Mouse (Mus musculus): ENCODE measurements around the gene Usp43.

DNA sequence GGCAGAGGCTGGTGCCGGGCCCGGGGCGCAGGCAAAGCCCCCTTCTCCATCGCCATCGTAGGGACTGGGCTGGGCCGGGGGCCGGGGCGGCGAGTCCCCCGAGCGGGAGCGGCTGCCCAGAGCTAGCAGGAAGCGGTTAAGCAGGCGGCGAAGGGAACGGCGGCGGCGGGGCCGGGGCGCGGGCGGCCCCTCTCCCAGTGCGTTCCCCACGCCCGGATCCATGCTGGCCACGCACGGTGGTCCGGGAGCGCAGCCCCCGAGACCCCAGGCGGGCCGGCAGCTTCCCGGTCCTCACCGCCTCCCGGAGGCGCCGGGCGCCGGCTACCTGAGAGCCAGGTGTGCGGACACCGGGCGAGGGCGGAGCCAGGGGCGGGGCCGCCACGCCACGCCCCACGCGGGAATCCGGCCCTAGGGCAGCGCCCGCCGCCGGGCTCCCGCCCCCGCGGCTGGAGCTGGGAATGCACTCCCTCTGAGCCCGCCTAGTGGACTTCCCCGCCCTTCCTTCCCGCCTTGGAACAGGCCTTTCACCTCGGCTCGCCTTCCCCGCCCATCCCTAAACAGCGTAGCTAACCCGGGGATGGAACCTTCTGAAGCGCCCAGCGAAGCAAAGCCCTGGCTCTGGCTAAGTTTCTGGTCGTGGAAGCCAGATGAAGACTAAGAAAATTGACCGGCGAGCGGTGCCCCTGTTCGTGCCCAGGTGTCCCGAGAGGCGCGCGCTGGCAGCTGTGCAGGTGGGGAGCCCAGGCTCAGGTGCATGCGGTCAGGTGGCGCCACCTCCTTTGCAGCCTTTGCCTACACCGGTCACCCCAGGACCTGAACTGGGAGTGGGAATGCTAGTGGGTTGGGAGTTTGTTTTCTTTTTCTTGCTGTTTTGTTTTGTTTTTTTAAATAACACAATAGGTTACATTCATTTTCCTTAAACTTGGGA is at the start of gene Usp43:
- TF ChIP-seq POLR2A (IDR thresholded peaks at IDR 0.05; ENCODE audit: control insufficient read depth, low read depth, low read length) = no peak
- no peak for TF ChIP-seq CTCF (IDR thresholded peaks at IDR 0.05; ENCODE audit: control insufficient read depth, insufficient read depth, insufficient replicate concordance, low read depth, low read length)
